Mouse (Mus musculus) retina, postnatal 7 days (tissue): ENCODE data around the gene Slc6a9.

ENCODE experiments used
- DNase-seq: peaks from one replicate; pipeline ENCODE4 v3.0.0-alpha.2; 2012; ENCODE audit warnings: low read depth, low spot score

Gene Slc6a9

GRCm38 (mm10) chr4:117878301-117878700 lies 44.0 kb downstream of the Slc6a9 start:
- DNase-seq = no peak

DNA sequence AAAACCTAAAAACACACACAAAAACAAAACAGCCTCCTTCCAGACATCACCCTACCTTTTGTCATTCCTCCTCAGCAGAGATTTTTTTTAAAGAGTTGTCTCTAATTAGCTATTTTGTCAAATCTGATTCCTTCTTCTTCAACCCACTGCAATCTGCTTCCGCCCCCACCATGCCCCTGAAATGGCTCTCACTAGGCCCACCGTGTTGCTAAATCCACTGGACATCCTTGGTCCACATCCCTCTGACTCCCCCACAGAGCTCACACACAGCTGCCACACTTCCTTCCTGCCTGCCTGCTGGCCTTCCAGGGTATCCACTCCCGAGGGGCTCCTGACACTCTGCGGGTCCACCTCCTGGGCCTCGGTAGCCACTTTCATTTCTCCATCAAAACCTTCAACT lies 44.4 kb downstream of the Slc6a9 start:
- DNase-seq = no peak

DNA sequence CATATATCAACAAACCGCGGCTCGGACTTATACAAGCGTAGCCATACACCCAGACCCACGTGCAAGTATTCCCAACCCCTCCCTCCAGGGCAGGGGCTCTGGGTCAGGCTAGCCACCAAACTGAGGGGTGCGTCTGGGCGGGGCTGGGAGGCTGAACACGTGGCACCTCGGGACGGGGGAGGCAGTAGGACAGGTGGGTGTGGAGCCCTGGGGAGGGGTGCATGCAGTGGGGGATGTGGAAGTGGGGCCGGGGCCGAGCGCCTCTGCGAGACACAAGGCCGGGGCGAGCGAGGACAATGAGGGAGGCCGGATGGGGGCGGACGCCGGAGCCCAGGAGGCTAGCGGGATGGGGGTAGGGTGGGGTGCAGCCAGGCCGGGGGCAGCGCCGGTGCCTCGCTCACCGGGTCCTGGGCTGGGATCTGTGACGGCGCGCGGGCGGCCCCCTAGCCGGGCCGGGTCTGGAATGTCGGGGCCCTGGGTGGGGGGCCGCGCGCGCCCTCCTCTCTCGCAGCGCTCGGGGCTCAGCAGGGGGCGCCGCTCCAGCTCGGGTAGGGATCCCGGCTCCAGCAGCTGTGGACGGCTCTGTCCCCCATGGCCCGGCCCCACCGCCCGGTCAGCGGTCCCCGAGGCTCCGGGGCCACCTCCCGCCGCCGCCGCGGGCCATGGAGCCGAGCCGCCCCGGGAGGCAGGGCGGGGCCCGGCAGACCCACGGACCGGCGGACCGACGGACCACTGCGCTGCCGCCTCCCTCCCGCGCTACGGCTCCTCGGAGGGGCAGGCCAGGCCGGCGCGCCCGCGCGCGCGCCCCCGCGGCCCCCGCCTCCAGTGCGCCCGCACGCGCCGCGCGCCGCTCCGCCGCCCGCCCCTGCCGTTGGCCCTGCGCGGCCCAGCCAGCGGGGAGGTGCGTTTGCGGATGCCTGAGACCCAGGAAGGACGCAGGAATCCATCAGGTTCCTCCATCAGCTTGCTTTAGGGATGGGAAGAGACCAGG lies 48.7 kb downstream of the Slc6a9 start, which contains the start of gene B4galt2:
TSS of gene B4galt2 (minus strand) at position 787 of the 991 bp plus-strand sequence.
- no peak for DNase-seq

GRCm38 (mm10) chr4:117884146-117884545 lies 49.8 kb downstream of the Slc6a9 start:
- DNase-seq = no peak

- no peak for DNase-seq
Observed at GRCm38 (mm10) chr4:117885093-117885492, 50.8 kb downstream of the Slc6a9 start.

DNA sequence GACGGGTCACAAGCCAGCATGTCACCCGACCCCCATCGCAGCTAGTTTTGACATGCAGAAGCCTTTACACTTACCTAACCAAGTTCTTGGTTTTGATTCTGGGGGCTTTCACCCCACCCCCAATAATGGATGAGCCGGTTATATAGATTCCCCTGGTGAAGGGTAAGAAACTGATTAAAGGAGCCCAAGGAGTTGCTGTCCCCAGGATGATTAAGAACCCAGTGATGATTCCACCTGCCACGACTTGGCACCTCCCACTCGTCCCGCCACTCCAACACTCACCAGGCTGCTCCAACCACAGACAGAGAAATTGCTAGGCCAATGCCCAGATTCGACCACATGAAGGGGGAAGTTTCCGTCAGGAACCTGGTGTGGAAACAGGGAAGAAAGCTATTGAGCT lies 51.7 kb downstream of the Slc6a9 start:
- DNase-seq = no peak

DNA sequence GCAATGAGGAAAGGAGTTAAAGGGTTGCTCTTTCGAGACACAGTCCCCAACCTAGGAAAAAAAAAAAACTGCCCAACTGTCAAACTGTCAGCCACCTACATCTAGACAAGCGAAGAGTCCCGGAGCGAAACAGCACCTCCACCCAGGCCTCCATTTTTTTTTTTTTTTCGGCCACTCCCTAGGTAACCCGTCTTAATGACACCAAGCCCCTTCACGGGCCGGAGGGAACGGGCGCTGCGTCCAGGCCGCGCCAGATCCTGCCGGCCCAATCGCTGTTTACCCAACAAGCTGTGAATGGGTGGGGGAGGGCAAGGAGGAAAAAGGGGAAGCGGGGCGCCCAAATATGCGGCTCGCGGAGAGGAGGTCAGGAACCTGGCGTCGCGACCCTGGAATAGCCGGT lies 52.3 kb downstream of the Slc6a9 start:
- DNase-seq = no peak

DNA sequence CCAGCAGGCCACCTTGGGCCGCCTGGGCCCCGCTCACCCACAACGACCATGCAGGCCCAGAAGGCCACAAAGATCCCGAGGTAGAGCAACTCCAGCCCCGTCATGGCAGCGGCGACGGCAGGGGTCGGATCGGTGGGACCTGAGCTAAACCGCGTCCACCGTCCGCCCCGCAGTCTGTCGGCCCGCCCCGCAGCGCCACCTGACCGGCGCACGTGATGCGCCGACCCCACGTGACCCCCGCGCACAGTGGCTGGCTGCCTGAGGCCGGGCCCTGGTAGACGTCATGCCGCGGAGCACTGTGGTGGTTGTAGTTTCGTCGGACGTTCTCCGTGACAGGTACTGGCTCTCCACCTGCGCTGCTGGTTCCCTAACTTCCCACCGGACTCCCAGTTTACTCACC lies 52.8 kb downstream of the Slc6a9 start, which contains the start of gene Atp6v0b:
TSS of gene Atp6v0b (minus strand) at position 201 of the 400 bp plus-strand sequence.
- DNase-seq = peak; percentile 76

DNA sequence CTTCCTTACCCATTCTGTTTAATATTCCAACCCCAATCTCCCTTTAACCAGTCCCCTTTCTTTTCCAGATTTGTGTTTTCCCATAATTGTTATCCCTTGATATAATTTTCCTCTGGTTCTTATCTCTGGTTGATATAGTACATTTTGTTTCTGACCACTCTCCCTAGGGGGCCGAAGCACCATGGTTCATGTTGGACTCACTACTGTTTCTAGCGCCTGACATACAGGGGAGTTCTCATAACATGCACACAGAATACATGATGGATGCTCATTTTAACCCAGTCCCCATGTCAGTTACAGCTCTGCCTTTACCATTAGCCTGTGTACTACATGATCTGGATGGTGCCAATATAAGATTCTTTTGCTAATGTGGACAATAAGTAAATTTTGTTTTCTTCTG lies 53.6 kb downstream of the Slc6a9 start:
- DNase-seq = no peak

- DNase-seq = no peak
Observed at GRCm38 (mm10) chr4:117889471-117889870, 55.2 kb downstream of the Slc6a9 start.

DNA sequence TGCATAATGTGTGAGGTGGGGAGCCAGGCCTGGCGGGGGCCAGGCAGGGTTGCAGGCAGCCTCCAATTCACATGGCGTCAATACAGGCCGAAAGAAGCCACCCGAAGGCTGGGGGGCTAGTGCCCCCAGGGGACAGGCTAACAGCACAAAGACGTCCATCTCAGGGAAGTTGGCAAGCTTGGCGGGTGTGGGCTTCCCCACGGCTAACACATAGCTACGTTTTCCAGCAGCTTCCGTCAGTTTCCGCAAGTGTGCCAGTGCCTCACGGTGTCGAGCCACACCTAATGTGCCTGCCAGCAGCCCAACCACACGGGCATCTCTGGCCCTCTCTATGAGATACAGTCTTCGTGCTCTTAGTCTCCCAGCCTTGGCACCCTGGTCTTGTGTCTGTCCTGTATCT lies 55.7 kb downstream of the Slc6a9 start:
- DNase-seq = no peak

- DNase-seq = no peak
Observed at GRCm38 (mm10) chr4:117890750-117891149, 56.4 kb downstream of the Slc6a9 start.

GRCm38 (mm10) chr4:117891738-117892161 lies 57.4 kb downstream of the Slc6a9 start, which contains the start of gene Dph2:
Dph2 (minus strand) TSS chr4:117892032.
- peak; percentile 82 for DNase-seq

- DNase-seq = no peak
Observed at GRCm38 (mm10) chr4:117893376-117893775, 59.1 kb downstream of the Slc6a9 start.

- DNase-seq = no peak
Observed at GRCm38 (mm10) chr4:117894601-117895000, 60.3 kb downstream of the Slc6a9 start.

GRCm38 (mm10) chr4:117895339-117895738 lies 61.0 kb downstream of the Slc6a9 start:
- no peak for DNase-seq

DNA sequence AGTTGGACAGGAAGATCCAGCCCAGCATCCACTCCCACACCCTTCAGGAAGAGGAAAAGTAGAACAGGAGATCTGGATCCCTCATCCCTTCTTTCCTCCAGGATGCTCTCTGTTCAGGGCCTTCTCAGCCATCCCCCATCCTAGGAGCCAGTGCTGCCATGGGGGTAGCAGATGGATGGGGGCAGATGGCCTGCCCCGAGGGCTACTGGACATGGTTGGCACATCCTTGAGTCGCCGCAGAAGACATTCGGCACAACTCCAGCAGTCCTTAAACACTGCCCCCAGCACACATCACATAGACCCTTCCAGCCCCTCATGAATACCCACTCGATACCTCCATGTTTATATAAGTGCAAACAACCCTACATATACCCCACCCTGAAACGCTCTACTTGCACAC lies 61.7 kb downstream of the Slc6a9 start:
- no peak for DNase-seq

DNA sequence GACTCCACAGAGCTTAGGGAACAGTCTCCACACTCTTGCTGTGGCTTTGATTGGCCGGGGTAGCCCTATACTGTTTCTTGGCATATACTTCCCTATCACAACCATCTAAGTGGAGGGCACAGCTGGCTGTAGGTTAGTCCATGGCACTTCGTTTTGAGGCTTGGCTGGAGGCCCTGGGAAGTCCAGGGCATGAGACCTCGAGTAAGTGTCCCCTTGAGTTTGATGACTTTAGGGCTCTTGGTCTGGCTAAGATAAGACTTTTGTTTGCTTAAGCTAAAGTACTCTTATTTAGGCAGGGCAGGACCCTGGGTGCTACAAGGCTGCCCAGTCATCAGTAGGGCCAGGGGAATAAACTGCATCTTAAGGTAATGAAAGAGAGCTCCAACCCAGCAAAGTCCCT lies 63.8 kb downstream of the Slc6a9 start:
- no peak for DNase-seq

DNA sequence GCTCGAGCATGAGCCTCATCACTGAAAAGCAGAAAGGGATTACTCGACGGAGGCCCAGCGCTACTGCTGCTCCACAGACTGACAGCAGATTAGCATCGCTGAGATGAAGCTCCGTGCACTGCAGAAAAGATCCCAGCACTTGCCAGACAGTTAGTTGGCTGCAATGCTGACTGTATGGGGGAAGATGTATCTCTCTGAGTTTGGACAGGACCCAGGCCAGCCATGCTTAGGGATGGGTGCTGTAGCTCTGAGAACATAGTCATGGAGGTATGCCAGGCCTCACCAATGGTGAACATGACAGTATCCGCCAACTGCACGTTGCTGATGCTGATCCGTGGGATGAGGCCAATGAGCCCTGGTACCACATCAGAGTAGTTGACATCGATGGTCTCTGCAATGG lies 69.8 kb downstream of the Slc6a9 start:
- no peak for DNase-seq

- no peak for DNase-seq
Observed at GRCm38 (mm10) chr4:117904761-117905160, 70.5 kb downstream of the Slc6a9 start.

DNA sequence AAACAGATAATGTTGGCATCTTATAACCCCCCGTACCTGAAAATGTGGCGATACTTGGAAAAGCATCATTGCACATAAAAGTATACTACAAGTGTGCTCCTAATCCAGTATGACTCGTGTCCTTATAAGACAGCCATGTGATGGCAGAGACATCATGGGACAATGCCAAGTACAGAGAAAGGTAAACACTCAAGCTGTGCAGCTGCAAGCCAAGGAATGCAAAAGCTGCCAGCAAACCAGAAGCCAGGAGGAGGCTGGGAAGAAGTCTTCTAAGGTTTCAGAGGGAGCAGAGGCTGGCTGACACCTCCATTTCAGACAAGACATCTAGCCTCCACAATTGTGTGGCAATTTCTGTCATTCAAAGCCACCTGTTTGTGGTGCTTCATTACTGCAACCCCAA lies 71.9 kb downstream of the Slc6a9 start:
- no peak for DNase-seq

GRCm38 (mm10) chr4:117908834-117909453 lies 74.6 kb downstream of the Slc6a9 start:
- no peak for DNase-seq

GRCm38 (mm10) chr4:117912131-117912561 lies 77.8 kb downstream of the Slc6a9 start:
- no peak for DNase-seq
